Mouse (Mus musculus): ENCODE data around the gene Ugt1a2. TPM values are rescaled to one million over a fixed set of nuclear protein-coding genes. Genes with fewer than 3 reads are reported as not detected.
A peak's percentile ranks its signal among the peaks of the same experiment; 100 is the strongest.
"Not testable (repeated sequence)": the region's sequence is repeated elsewhere in the genome, so short reads cannot be mapped to it uniquely, and the experiment has no call there.

The Ugt1a2 gene
- polyA plus RNA-seq, 1 experiment from 2014 or later = not detected

DNA sequence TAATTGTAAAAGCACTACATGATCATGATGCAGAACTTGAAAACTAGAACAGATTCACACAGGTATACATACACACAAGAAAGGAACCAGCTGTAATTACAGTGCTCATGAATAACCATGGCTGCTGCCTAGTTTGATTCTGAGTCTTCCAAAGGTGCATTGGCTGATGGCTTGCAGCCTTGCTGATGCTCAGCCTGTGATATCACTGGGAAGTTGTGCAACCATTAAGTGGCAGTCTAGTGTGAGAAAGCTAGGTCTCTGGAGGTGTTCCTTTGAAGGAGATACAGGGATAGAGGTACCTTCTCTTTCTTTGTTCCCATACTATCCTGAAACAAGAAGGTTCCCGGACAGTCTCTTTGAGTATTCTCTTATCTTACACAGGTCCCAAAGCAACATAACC, 18.7 kb downstream of the Ugt1a2 start:
- no peak for TF ChIP-seq CTCF (IDR thresholded peaks at IDR 0.05; ENCODE audit: low read depth)
- no peak for TF ChIP-seq EP300 (IDR thresholded peaks at IDR 0.05; ENCODE audit: low read depth)
- ATAC-seq = no peak
- H3K36me3 ChIP-seq (replicated peaks; ENCODE audit: insufficient read depth, low read length) = no peaks in the 10 kb centered on the region
- no peak overlapping the region for H3K9ac ChIP-seq (replicated peaks)
- DNase-seq = no peak
- H3K27ac ChIP-seq (ENCODE audit: low read depth) = no peak overlapping the region
- no peak overlapping the region for H3K4me3 ChIP-seq (ENCODE audit: low read depth, low read length)
- no peaks in the 10 kb centered on the region for H3K27me3 ChIP-seq (ENCODE audit: insufficient read depth, low read length)
- WGBS (ENCODE audit: insufficient replicate concordance) = 13% methylated on average over 1 of the region's 1 CpGs
- H3K4me1 ChIP-seq (ENCODE audit: insufficient read depth) = no peaks in the 10 kb centered on the region
- peaks cover 30% of the 10 kb centered on the region for H3K9me3 ChIP-seq (ENCODE audit: low read length)
- no peak overlapping the region for H3K4me2 ChIP-seq (ENCODE audit: low read depth, low read length)

GRCm38 (mm10) chr1:88220336-88220735, 19.9 kb downstream of the Ugt1a2 start:
- DNase-seq = no peak

DNA sequence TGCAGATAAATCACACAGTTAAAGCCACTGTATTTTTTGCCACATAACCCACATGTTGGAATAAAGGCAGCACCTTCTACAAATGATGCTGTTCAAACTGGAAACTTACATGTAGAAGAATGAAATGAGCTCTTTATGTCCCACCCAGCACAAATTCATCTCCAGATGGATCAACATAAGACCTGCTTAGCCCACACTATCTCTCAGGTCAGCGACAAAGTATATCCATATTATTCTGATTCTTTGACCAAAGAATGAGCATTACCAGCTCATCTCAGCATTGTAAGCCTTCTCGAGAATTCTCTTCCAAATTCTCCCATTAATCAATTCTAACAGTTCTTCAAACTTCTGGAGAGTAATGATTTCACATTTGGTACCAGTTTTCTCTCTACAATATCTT, 21.8 kb downstream of the Ugt1a2 start:
- DNase-seq (no peak), ATAC-seq (no peak)
- H3K9me3 ChIP-seq (ENCODE audit: low read length) = peaks cover 12% of the 10 kb centered on the region
- H3K27me3 ChIP-seq (ENCODE audit: insufficient read depth, low read length) = no peaks in the 10 kb centered on the region
- H3K9ac ChIP-seq (replicated peaks) = no peak overlapping the region
- H3K4me2 ChIP-seq (ENCODE audit: low read depth, low read length) = no peak overlapping the region
- 40% methylated on average over 2 of the region's 2 CpGs for WGBS (ENCODE audit: insufficient replicate concordance)
- no peak overlapping the region for H3K4me3 ChIP-seq (ENCODE audit: low read depth, low read length)
- no peaks in the 10 kb centered on the region for H3K36me3 ChIP-seq (replicated peaks; ENCODE audit: insufficient read depth, low read length)
- no peak for TF ChIP-seq CTCF (IDR thresholded peaks at IDR 0.05; ENCODE audit: low read depth)
- no peak for TF ChIP-seq EP300 (IDR thresholded peaks at IDR 0.05; ENCODE audit: low read depth)
- no peak overlapping the region for H3K27ac ChIP-seq (ENCODE audit: low read depth)
- H3K4me1 ChIP-seq (ENCODE audit: insufficient read depth) = no peaks in the 10 kb centered on the region

More at GRCm38 (mm10) chr1:88220336-88220735, 19.9 kb downstream of the Ugt1a2 start:
- H3K9ac ChIP-seq (replicated peaks) = no peak overlapping the region
- no peak for ATAC-seq
- H3K4me3 ChIP-seq (ENCODE audit: low read depth, low read length) = no peak overlapping the region
- no peaks in the 10 kb centered on the region for H3K4me1 ChIP-seq (ENCODE audit: insufficient read depth)
- no peak overlapping the region for H3K4me2 ChIP-seq (ENCODE audit: low read depth, low read length)
- TF ChIP-seq EP300 (IDR thresholded peaks at IDR 0.05; ENCODE audit: low read depth) (no peak), CTCF (IDR thresholded peaks at IDR 0.05; ENCODE audit: low read depth) (no peak)
- no peak overlapping the region for H3K27ac ChIP-seq (ENCODE audit: low read depth)
- no peaks in the 10 kb centered on the region for H3K36me3 ChIP-seq (replicated peaks; ENCODE audit: insufficient read depth, low read length)
- no peaks in the 10 kb centered on the region for H3K27me3 ChIP-seq (ENCODE audit: insufficient read depth, low read length)
- H3K9me3 ChIP-seq (ENCODE audit: low read length) = peaks cover 20% of the 10 kb centered on the region

DNA sequence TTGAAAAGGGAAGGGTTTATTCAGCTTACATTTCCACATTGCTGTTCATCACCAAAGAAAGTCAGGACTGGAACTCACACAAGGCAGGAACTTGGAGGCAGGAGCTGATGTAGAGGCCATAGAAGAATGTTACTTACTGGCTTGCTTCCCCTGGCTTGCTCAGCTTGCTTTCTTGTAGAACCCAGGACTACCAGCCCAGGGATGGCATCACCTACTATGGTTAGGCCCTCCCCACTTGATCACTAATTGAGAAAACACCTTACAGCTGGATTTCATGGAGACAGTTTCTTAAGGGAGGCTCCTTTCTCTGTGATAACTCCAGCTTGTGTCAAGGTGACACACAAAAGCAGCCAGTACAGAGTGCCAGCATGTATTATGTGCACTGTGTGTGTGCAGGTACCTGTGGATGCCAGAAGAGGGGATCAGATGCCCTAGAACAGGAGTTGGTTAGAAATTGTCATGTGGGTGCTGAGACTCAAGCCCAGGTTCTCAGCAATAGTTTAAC, 22.7 kb downstream of the Ugt1a2 start:
- H3K9ac ChIP-seq (replicated peaks); H3K36me3 ChIP-seq (replicated peaks; ENCODE audit: insufficient read depth, low read length); H3K27ac ChIP-seq (ENCODE audit: low read depth); H3K27me3 ChIP-seq (ENCODE audit: insufficient read depth, low read length); H3K4me2 ChIP-seq (ENCODE audit: low read depth, low read length); H3K4me3 ChIP-seq (ENCODE audit: low read depth, low read length); DNase-seq; ATAC-seq; H3K9me3 ChIP-seq (ENCODE audit: low read length); H3K4me1 ChIP-seq (ENCODE audit: insufficient read depth): not testable (repeated sequence)

- no peaks in the 10 kb centered on the region for H3K4me1 ChIP-seq (ENCODE audit: insufficient read depth)
- peaks cover 13% of the 10 kb centered on the region for H3K9me3 ChIP-seq (ENCODE audit: low read length)
- no peak overlapping the region for H3K4me3 ChIP-seq (ENCODE audit: low read depth, low read length)
- TF ChIP-seq CTCF (IDR thresholded peaks at IDR 0.05; ENCODE audit: low read depth) = no peak
- TF ChIP-seq EP300 (IDR thresholded peaks at IDR 0.05; ENCODE audit: low read depth) = no peak
- no peaks in the 10 kb centered on the region for H3K36me3 ChIP-seq (replicated peaks; ENCODE audit: insufficient read depth, low read length)
- H3K27ac ChIP-seq (ENCODE audit: low read depth) = no peak overlapping the region
- WGBS (ENCODE audit: insufficient replicate concordance) = 38% methylated on average over 1 of the region's 1 CpGs
- DNase-seq = peak; percentile 32
- ATAC-seq = no peak
- H3K9ac ChIP-seq (replicated peaks) = no peak overlapping the region
- no peak overlapping the region for H3K4me2 ChIP-seq (ENCODE audit: low read depth, low read length)
- H3K27me3 ChIP-seq (ENCODE audit: insufficient read depth, low read length) = no peaks in the 10 kb centered on the region
These were observed 23.2 kb downstream of the Ugt1a2 start for GRCm38 (mm10) chr1:88223591-88223990.

GRCm38 (mm10) chr1:88224029-88224776, 23.8 kb downstream of the Ugt1a2 start:
- DNase-seq (peak; percentile 71), ATAC-seq (no peak)
- TF ChIP-seq EP300 (IDR thresholded peaks at IDR 0.05; ENCODE audit: low read depth) = no peak
- no peak overlapping the region for H3K4me3 ChIP-seq (ENCODE audit: low read depth, low read length)
- H3K27me3 ChIP-seq (ENCODE audit: insufficient read depth, low read length) = no peaks in the 10 kb centered on the region
- no peaks in the 10 kb centered on the region for H3K4me1 ChIP-seq (ENCODE audit: insufficient read depth)
- H3K9me3 ChIP-seq (ENCODE audit: low read length) = peaks cover 13% of the 10 kb centered on the region
- H3K4me2 ChIP-seq (ENCODE audit: low read depth, low read length) = no peak overlapping the region
- WGBS (ENCODE audit: insufficient replicate concordance) = 52% methylated on average over 2 of the region's 2 CpGs
- no peaks in the 10 kb centered on the region for H3K36me3 ChIP-seq (replicated peaks; ENCODE audit: insufficient read depth, low read length)
- no peak overlapping the region for H3K27ac ChIP-seq (ENCODE audit: low read depth)
- H3K9ac ChIP-seq (replicated peaks) = no peak overlapping the region

DNA sequence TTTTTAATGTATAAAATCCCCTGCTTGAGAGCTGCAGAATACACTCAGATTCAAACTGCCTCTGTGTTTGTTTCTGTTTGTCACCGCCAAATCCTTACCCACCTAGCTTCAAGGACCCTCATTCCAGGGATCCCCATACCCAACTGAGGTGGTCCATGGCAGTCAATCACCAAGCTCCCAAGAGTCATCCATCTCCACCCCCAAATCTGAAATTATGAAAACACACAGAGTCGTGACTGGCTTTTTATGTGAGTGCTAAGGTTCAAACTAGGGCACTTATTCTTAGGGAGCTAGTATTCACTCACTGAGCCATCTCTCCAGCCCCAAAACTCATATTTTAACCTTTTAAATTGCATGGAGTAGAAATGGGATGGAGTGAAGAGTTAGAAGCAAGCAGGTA, 24.9 kb downstream of the Ugt1a2 start:
- H3K4me3 ChIP-seq (ENCODE audit: low read depth, low read length); H3K36me3 ChIP-seq (replicated peaks; ENCODE audit: insufficient read depth, low read length); H3K4me1 ChIP-seq (ENCODE audit: insufficient read depth); H3K27me3 ChIP-seq (ENCODE audit: insufficient read depth, low read length); DNase-seq; ATAC-seq; H3K27ac ChIP-seq (ENCODE audit: low read depth); H3K4me2 ChIP-seq (ENCODE audit: low read depth, low read length); H3K9ac ChIP-seq (replicated peaks): not testable (repeated sequence)
- 35% methylated on average over 2 of the region's 2 CpGs for WGBS (ENCODE audit: insufficient replicate concordance)
- H3K9me3 ChIP-seq (ENCODE audit: low read length) = peaks cover 17% of the 10 kb centered on the region

Data from liver, postnatal 0 days (tissue).